Mouse (Mus musculus) B cell, adult 2 months (primary cell): ENCODE measurements around the gene Colgalt1.

Source experiments
- DNase-seq, 2 experiments: peaks; one replicate each; pipeline ENCODE4 v3.0.0; 2022

Colgalt1 gene

DNA sequence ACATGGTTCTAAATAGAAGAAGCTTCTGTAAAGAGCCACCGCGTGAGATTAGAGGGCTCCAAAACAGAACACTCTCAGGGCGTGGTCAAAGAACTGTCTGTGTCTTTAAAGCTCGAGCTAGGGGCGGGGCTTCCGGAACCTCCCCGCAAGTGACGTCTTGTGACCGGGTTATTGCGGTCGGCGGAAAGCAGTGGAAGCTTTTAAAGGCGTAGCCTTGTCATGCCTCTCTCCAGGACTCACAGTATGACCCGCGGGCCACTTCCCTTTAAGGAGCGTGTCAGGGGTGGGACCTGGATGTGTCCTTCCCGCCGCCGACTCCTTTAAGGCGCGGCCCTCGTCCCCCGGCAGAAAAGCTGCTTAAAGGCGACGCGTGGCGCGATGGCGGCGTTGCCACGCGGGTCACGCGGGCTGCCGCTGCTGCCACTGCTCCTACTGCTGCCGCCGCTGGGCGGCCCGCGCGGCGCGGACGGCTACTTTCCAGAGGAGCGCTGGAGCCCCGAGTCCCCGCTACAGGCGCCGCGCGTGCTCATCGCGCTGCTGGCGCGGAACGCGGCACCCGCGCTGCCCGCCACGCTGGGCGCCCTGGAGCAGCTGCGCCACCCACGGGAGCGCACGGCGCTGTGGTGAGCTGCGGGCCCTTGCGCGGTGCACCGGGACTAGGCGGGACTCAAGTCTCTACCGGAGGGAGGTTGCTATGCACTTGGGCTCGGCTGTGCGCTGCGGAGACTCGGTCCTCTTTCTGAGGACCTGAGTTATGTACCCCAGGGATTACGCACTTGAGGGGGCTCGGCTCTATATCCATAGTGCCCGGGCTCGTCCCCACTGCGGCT lies at the start of gene Colgalt1:
Gene Colgalt1, plus strand, starts transcription at position 177 of the 830 bp plus-strand sequence.
- peak; percentile 98 to 99 for DNase-seq

DNA sequence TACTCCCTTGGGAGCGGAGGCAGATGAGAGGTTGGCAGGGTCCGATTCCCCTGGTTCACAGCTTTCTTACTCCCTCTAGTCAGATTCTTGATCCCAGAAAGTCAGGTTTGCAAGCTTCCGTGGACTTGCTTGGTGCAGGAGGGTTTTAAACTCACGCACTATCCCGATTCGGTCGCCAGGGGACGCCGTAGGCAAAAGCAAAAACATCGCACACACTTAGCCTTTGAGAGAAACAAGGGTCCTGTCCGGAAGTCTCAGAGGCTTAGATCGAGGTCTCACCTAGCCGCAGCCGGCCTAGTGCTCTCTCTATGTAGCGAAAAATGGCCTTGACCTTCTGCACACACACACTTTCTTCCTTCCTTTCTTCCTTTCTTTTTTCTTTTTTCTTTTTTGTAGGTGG lies 49.4 kb upstream of the Colgalt1 start:
- DNase-seq: peak; percentile 78 to 81

DNA sequence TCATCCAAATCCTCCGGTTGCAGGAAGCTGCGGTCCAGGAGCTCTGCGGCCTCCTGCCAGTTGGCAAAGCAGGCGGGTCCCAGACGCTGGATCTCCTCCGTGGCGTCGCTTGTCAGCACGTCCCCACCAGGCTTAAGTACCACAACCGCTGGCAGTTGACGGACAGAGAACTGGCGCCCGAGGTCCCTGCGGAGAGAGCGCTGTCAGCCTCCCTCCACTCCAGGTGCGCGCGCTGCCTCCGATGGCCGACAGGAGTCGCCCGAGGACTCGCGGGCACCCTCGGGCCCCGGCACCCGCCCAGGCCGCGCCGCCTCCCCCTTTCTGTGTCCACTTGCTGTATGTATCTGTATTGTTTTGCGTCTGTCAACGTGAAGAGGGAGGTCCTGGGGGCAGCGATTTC lies 48.0 kb upstream of the Colgalt1 start:
- DNase-seq: peak; percentile 88 to 91

DNA sequence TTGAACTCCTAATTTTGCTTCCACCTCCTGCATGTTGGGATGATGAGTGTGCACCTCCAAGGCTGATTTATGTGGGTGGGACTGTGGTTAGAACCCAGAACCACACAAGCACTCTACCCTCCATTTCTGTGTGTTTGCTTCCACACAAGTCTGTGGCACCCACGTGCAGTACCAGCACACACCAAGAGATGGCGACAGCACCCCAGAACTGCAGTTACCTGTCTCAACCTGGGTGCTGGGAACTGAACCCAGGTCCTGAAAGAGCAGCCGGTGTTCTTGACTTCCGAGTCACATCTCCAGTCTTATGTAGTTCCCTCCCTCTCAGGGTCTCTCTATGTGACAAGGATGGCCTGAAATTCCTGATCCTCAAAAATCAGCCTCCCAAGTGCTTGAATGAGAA lies 46.8 kb upstream of the Colgalt1 start:
- DNase-seq: peak in 1 of 2 experiments; percentile 21

- DNase-seq: no peak
Measured at GRCm38 (mm10) chr8:71566501-71566900, 44.3 kb upstream of the Colgalt1 start, which contains the start of gene Nxnl1. Gene Nxnl1 (minus strand): TSS chr8:71566601.

DNA sequence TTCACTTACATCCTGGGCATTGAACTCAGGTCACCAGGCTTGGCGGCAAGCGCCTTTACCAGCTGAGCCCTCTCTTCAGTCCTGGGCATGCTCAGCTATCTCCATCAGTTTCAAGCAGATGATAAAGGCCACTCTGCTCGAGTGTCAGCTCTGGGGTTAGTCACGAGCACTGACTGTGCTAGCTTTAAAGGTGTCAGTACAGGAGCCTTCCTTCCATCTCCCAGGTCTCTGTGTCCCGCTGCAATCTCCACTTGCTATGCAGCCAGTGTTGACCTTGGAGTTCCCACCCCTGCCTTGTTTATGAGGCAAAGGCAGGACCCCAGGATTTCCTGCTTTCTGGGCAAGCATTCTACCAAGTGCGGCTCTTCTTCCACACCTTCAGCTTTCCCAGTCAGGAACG lies 43.2 kb upstream of the Colgalt1 start:
- DNase-seq: no peak

- DNase-seq: no peak
Measured at GRCm38 (mm10) chr8:71568387-71568937, 42.3 kb upstream of the Colgalt1 start, which contains the start of gene Slc27a1. Gene Slc27a1 (plus strand): TSS chr8:71568882.

- DNase-seq: no peak
Measured at GRCm38 (mm10) chr8:71568941-71569340, 41.9 kb upstream of the Colgalt1 start.

- peak; percentile 86 to 87 for DNase-seq
Measured at GRCm38 (mm10) chr8:71569366-71570290, 41.2 kb upstream of the Colgalt1 start.

DNA sequence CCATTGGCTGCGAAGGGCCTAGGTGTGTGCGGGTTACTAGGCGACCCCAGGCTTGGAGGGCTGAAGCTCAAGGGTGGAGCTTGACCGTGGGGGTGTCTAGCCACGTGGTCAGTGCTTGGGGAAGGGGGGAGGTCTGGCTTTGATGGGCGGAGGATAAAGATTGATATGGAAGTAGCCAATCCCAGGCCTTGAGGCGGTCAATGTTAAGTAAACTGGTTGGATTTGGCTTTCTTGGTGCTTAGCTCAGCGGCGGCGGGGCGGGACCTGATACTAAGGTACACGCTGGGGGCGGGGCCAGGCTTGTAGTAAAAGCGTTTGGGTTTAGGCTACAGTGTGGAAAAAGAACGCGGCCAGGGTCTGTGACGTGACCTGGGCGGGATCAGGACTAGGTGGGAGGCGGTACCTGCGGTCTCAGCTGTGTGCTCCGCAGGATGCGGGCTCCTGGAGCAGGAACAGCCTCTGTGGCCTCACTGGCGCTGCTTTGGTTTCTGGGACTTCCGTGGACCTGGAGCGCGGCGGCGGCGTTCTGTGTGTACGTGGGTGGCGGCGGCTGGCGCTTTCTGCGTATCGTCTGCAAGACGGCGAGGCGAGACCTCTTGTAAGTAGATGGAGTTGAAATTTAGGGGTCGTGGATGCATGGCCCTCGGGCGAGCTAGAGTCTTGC lies 40.4 kb upstream of the Colgalt1 start:
- peak; percentile 88 to 90 for DNase-seq

GRCm38 (mm10) chr8:71572077-71572476 lies 38.7 kb upstream of the Colgalt1 start:
- DNase-seq: no peak

DNA sequence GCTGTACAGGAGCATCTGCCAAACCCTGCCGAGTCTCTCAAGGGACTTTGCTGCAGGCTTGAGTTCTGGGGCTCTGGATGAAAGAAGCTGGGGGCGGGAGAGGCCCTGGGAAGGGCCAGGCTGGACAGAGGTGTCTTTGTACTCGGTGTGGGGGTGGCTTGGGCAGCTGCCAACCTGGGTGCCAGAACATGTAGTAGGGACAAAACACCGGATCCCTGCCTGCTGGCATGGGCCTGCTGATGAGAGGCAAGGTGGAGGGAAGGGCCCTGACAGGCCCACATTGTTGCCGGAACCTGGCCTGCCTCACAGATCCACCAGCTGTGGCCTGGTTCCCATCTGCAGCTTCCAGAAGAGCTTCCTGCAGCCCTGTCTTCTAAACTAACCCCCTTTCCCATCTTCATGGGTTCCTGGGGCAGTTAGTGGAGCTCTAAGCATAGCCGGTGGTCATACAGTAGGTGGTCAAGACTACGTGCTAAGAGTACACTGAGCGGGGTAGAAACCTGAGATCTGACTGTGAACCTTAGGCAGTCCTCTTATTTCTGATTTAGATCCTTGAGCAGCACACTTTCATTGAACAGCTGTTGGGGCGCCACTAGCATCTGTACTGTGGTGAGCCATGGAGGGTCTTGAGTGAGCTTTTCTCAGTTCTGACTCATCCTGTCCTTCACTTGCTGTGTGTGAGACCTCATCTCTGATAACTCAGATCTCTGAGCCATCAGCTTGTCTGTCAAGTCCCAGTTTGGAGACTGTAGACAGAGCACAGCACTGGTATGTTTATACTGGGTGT lies 37.8 kb upstream of the Colgalt1 start:
- no peak for DNase-seq

DNA sequence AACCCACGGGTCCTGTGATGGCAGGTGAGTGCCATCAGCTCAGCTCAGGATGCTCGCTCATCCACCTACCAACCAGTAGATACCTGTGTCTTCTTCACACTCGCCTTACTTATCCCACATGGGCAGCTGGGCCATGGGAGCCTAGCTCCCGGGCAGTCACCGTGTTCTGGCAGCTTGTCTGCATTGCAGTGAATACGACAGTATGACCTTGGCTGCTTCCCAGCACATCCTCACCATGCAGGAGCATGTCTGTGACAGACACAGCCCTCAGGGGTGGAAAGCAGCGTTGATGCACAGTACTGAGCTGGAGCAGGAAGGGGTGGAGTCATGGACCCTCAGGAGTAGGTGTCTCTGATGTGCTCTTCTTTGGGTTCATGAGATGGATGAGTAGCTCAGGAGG lies 36.4 kb upstream of the Colgalt1 start:
- no peak for DNase-seq

DNA sequence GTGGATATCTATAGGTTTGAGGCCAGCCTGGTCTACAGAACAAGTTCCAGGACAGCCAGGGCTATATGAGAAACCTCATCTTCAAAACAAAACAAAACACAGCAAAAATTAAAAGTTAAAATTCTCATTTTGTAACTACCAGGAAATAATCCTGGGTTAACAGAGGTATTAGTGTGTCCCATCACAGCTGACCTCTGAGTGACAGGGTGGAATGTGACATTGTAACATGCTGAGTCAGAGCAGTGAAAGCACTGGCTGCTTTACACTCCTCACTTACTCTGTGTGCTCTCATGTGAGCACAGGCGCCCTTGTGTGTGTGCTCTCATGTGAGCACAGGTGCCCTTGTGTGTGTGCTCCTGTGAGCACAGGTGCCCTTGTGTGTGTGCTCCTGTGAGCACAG lies 35.8 kb upstream of the Colgalt1 start:
- DNase-seq: no peak

- no peak for DNase-seq
Measured at GRCm38 (mm10) chr8:71577856-71578387, 32.9 kb upstream of the Colgalt1 start.

DNA sequence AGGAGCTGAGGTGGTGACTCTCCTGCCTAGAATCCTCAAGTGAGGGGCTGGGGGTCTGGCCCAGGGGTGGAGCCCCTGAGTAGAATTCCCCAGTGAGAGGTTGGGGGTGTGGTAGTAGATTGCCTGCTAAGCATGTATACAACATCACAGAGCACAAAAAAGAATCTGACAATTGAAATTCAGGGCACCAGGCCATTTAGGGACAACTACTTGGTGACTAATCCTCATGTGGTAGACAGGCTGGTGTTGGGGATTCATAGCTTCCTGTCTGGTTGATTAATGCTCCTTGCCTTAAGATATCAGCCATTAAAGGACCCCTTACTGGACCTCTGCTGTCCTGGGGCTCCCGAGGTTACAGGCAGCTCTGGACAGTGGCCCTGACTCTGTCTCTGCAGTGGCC lies 31.8 kb upstream of the Colgalt1 start:
- DNase-seq: no peak

DNA sequence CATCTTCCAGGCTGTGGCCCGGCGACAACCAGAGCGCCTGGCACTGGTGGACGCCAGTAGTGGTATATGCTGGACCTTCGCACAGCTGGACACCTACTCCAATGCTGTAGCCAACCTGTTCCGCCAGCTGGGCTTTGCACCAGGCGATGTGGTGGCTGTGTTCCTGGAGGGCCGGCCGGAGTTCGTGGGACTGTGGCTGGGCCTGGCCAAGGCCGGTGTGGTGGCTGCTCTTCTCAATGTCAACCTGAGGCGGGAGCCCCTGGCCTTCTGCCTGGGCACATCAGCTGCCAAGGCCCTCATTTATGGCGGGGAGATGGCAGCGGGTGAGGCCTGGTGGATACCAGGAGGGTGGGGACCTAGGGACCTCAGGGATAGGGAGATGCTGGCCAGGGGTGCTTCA lies 31.3 kb upstream of the Colgalt1 start:
- DNase-seq: no peak

- no peak for DNase-seq
Measured at GRCm38 (mm10) chr8:71580201-71580600, 30.6 kb upstream of the Colgalt1 start.

DNA sequence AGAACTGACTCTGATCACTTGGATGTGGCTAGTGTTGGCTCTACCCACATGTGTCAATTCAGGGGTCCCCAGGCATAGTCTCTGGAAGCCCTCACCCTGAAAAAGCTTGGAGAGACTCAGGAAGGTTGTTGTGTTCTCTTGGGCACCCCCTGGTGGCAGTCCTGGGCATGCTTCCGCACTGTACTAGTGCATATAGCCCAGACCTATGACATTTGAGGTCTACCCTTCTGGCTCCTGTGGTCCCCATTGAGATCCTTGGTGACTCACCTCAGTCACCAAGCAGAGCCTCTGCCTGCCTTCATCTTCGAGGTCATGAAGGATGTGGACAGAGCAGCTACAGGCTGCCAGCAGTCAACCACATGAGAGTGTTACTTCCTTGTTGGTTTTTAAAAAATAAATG lies 23.9 kb upstream of the Colgalt1 start:
- DNase-seq: peak; percentile 61 to 62

DNA sequence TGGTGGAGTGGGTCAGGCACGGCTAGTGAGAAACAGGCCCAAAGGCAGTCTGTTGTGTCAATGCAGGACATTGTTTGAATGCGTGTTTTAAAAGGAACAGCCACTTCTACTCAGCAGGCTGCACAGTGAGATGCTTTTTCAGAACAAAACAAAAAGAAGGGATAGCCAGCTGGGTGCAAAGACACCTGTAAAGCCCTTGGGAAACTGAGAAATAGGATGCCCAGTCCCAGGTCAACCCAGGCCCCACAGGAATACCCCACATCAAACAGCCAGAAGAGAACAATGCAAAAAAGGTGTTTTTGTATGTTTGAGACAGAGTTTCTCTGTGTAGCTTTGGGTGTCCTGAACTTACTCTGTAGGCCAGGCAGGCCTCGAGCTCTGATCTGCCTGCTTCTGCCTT lies 22.0 kb upstream of the Colgalt1 start:
- DNase-seq: no peak

- no peak for DNase-seq
Measured at GRCm38 (mm10) chr8:71591017-71591416, 19.8 kb upstream of the Colgalt1 start.
